Mouse (Mus musculus) liver, embryonic 16.5 days (tissue): Measurements from ENCODE around the gene Nsrp1. TPM values are rescaled to one million over a fixed set of nuclear protein-coding genes. Genes with fewer than 3 reads are reported as not detected.

Source experiments
- ATAC-seq: fragments of 200-750 bp; cut with Nextera tagmentation; 2 replicates; pipeline ENCODE4 v1.8.0; 2017; ENCODE audit warnings: low read depth, mild to moderate bottlenecking, moderate number of reproducible peaks, moderate library complexity
- H3K27ac ChIP-seq: fragments of 300-500 bp; sonication (generic); 2 replicates; pipeline ENCODE4 v1.5.1; 2014; ENCODE audit warnings: mild to moderate bottlenecking, low read length
- H3K27me3 ChIP-seq: fragments of 300-500 bp; sonication (generic); 2 replicates; pipeline ENCODE4 v1.6.1; 2014; ENCODE audit warnings: low read depth, low read length, mixed read lengths; ENCODE audit not compliant: control insufficient read depth, insufficient read depth
- H3K36me3 ChIP-seq: fragments of 300-500 bp; sonication (generic); 2 replicates; pipeline ENCODE4 v1.6.1; 2014; ENCODE audit warnings: mild to moderate bottlenecking; ENCODE audit not compliant: control insufficient read depth, insufficient read depth
- H3K4me1 ChIP-seq: fragments of 300-500 bp; sonication (generic); 2 replicates; pipeline ENCODE4 v1.6.1; 2014; ENCODE audit warnings: low read depth, low read length, mixed read lengths; ENCODE audit not compliant: control insufficient read depth
- H3K4me2 ChIP-seq: fragments of 300-500 bp; sonication (generic); 2 replicates; pipeline ENCODE4 v1.6.1; 2014; ENCODE audit warnings: low read depth, low read length, mixed read lengths
- H3K4me3 ChIP-seq: fragments of 300-500 bp; sonication (generic); 2 replicates; pipeline ENCODE4 v1.5.1; 2014; ENCODE audit warnings: low read depth, mild to moderate bottlenecking, low read length
- H3K9ac ChIP-seq: fragments of 300-500 bp; sonication (generic); 2 replicates; pipeline ENCODE4 v1.6.1; 2014; ENCODE audit warnings: low read depth, low read length
- H3K9me3 ChIP-seq: fragments of 300-500 bp; sonication (generic); replicated peaks from 2 replicates; pipeline ENCODE4 v1.6.1; 2016; ENCODE audit warnings: low read length; ENCODE audit not compliant: control insufficient read depth
- WGBS: fragments of 180-500 bp; shearing (Covaris S2); extraction: QIAGEN DNeasy Blood & Tissue Kit; methylation state at CpG from one replicate; pipeline ENCODE4 v1.1.7; 2014; ENCODE audit not compliant: insufficient replicate concordance; 5-methylcytosine and 5-hydroxymethylcytosine counted together
- microRNA counts: library from miRNA; unstranded; fragments of <30 nt; microRNA quantifications from one replicate; lab custom pipeline; 2016
- microRNA-seq: library from miRNA; unstranded; fragments of <30 nt; microRNA quantifications from one replicate; pipeline ENCODE4, GENCODE M21; 2016
- polyA plus RNA-seq: library from polyadenylated mRNA; unstranded; fragments of >200 nt; fragmentation: Nextera tagmentation; extraction: Ambion mirVana; gene quantifications from 2 replicates; pipeline ENCODE4 v1.2.1, GENCODE M21; 2015

The Nsrp1 gene
- polyA plus RNA-seq, 1 experiment from 2014 or later, result 22.2 TPM

- Histone ChIP-seq H3K9me3 (no peaks in the 10 kb centered on the region), H3K4me3 (no peak overlapping the region), H3K4me2 (no peak overlapping the region), H3K36me3 (no peaks in the 10 kb centered on the region), H3K27me3 (peaks cover 36% of the 10 kb centered on the region), H3K9ac (no peak overlapping the region), H3K27ac (no peak overlapping the region), H3K4me1 (peaks cover 4% of the 10 kb centered on the region)
- WGBS, result 56% methylated on average over 1 of the region's 1 CpGs
- no peak for ATAC-seq
Measured at GRCm38 (mm10) chr11:77002361-77002760, 75.9 kb downstream of the Nsrp1 start.

- peaks cover 52% of the 10 kb centered on the region for H3K27me3 ChIP-seq
- ATAC-seq, result no peak
Measured at GRCm38 (mm10) chr11:77000741-77001140, 77.5 kb downstream of the Nsrp1 start.

GRCm38 (mm10) chr11:76998705-76999226, 79.5 kb downstream of the Nsrp1 start:
- WGBS, result 9% methylated on average over 24 of the region's 24 CpGs
- Histone ChIP-seq H3K9ac (no peak overlapping the region), H3K27me3 (peaks cover 50% of the 10 kb centered on the region)

More at GRCm38 (mm10) chr11:77000741-77001140, 77.5 kb downstream of the Nsrp1 start:
- 24% methylated on average over 5 of the region's 5 CpGs for WGBS
- Histone ChIP-seq H3K4me1 (peaks cover 7% of the 10 kb centered on the region), H3K9ac (no peak overlapping the region), H3K36me3 (no peaks in the 10 kb centered on the region), H3K4me3 (no peak overlapping the region), H3K4me2 (no peak overlapping the region), H3K9me3 (no peaks in the 10 kb centered on the region), H3K27ac (no peak overlapping the region)

GRCm38 (mm10) chr11:76997916-76998704, 80.1 kb downstream of the Nsrp1 start, which contains the start of gene Slc6a4:
TSS of gene Slc6a4 (plus strand) at chr11:76998603.
- no peaks in the 10 kb centered on the region for H3K36me3 ChIP-seq
- H3K4me2 ChIP-seq, result peak within 1 kb of the TSS; percentile 55
- H3K27me3 ChIP-seq, result peaks cover 50% of the 10 kb centered on the region
- H3K4me3 ChIP-seq, result peak within 1 kb of the TSS; percentile 47
- no peaks in the 10 kb centered on the region for H3K9me3 ChIP-seq
- WGBS, result under 1% methylated on average over 51 of the region's 52 CpGs
- no peak within 1 kb of the TSS for H3K27ac ChIP-seq
- H3K4me1 ChIP-seq, result peaks cover 7% of the 10 kb centered on the region
- ATAC-seq, result no peak
- no peak within 1 kb of the TSS for H3K9ac ChIP-seq

More at GRCm38 (mm10) chr11:76998705-76999226, 79.5 kb downstream of the Nsrp1 start:
- Histone ChIP-seq H3K9me3 (no peaks in the 10 kb centered on the region), H3K36me3 (no peaks in the 10 kb centered on the region), H3K27ac (no peak overlapping the region), H3K4me3 (peak overlapping the region; percentile 47), H3K4me1 (peaks cover 7% of the 10 kb centered on the region), H3K4me2 (peak overlapping the region; percentile 55)
- no peak for ATAC-seq

GRCm38 (mm10) chr11:76997305-76997704, 80.9 kb downstream of the Nsrp1 start:
- Histone ChIP-seq H3K4me1 (peaks cover 7% of the 10 kb centered on the region), H3K4me2 (peak overlapping the region; percentile 55)
- peak; percentile 62 for ATAC-seq

GRCm38 (mm10) chr11:76995966-76996672, 82.1 kb downstream of the Nsrp1 start:
- 24% methylated on average over 20 of the region's 20 CpGs for WGBS
- Histone ChIP-seq H3K4me3 (no peak overlapping the region), H3K27ac (no peak overlapping the region), H3K36me3 (no peaks in the 10 kb centered on the region), H3K9ac (no peak overlapping the region), H3K27me3 (peaks cover 50% of the 10 kb centered on the region), H3K4me2 (0 out of 2 replicates have a peak overlapping the region, but pooled peaks have one; percentile 7), H3K4me1 (peaks cover 7% of the 10 kb centered on the region), H3K9me3 (no peaks in the 10 kb centered on the region)
- ATAC-seq, result no peak

More at GRCm38 (mm10) chr11:76997305-76997704, 80.9 kb downstream of the Nsrp1 start:
- under 1% methylated on average over 21 of the region's 21 CpGs for WGBS
- H3K36me3 ChIP-seq, result no peaks in the 10 kb centered on the region
- no peak overlapping the region for H3K9ac ChIP-seq
- H3K9me3 ChIP-seq, result no peaks in the 10 kb centered on the region
- H3K4me3 ChIP-seq, result peak overlapping the region; percentile 47
- no peak overlapping the region for H3K27ac ChIP-seq
- peaks cover 50% of the 10 kb centered on the region for H3K27me3 ChIP-seq

MicroRNAs encoded within 50 kb of the gene (microRNA counts, 519-probe panel; counts per million panel counts)
- microRNA mmu-miR-423-3p (lab: Ali Mortazavi, UCI) (2,726 counts per million, percentile 75 among the panel's probes with 10 or more counts), microRNA mmu-miR-423-5p (lab: Ali Mortazavi, UCI) (2,544 counts per million, percentile 68 among the panel's probes with 10 or more counts)

Small RNAs within 50 kb of the gene (microRNA-seq; reads per million reads assigned to microRNA genes)
- 5,063 reads per million, percentile 88 among the genes with 10 or more reads in this experiment for gene Mir423

Other genes with a start within 250 kb of the Nsrp1 start
- gene Cpd, start 231.4 kb downstream of the Nsrp1 start, polyA plus RNA-seq, result 3.0 and 3.3 TPM in 2 replicates
- gene Tmigd1, start 176.3 kb downstream of the Nsrp1 start, polyA plus RNA-seq, result 0.06 TPM in 1 of 2 replicates, not detected in the other
- gene Blmh, start 153.6 kb downstream of the Nsrp1 start, polyA plus RNA-seq, result 37.5 and 41.1 TPM in 2 replicates
- 1.7 and 1.9 TPM in 2 replicates for gene Slc6a4, start 79.8 kb downstream of the Nsrp1 start, polyA plus RNA-seq
- gene Efcab5, start 110.5 kb upstream of the Nsrp1 start, polyA plus RNA-seq, result 0.04 and 0.08 TPM in 2 replicates
- gene Ssh2, start 137.9 kb upstream of the Nsrp1 start, polyA plus RNA-seq, result 4.2 and 4.7 TPM in 2 replicates